Mouse (Mus musculus): ENCODE measurements at regions not wholly inside any gene's neighbourhood (a gene's known extent, or its start where the extent isn't known, plus 50 kb on each side); places are given as distances from the start of the nearest gene placed in this dataset.

DNA sequence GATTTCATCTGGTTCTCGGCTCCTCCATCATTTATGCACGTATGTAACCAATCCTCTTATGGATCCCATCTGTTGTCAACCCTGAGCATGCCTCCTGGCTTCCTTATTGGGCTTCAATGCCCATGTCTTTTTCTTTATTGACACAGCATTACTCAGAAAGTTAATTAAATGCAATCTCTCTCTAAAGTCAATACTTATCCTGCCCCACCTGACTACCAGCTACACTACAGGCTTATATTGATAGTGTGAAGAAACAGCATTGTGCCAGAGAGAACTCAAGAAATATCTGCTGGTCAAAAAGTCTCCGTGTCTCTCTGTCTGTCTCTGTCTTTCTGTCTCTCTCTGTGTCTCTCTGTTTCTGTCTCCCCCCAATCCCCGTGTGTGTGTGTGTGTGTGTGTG is 194.7 kb upstream of the Rfx3 start:
- H3K36me3 ChIP-seq (ENCODE audit: insufficient read depth), result no peaks in the 10 kb centered on the region
- ATAC-seq (no peak), DNase-seq (no peak)
- no peaks in the 10 kb centered on the region for H3K4me1 ChIP-seq (ENCODE audit: insufficient read depth)
- 89% methylated on average over 4 of the region's 4 CpGs for WGBS
- H3K9ac ChIP-seq, result no peak overlapping the region
- no peak overlapping the region for H3K27ac ChIP-seq (ENCODE audit: low read depth, low read length)
- no peaks in the 10 kb centered on the region for H3K9me3 ChIP-seq (ENCODE audit: low read length)
- no peaks in the 10 kb centered on the region for H3K27me3 ChIP-seq (ENCODE audit: insufficient read depth, low read length)
- H3K4me2 ChIP-seq (ENCODE audit: low read depth), result no peak overlapping the region
- no peak overlapping the region for H3K4me3 ChIP-seq (ENCODE audit: low read depth, low read length)
- no peak for TF ChIP-seq CTCF (IDR thresholded peaks at IDR 0.05; ENCODE audit: low read depth)

DNA sequence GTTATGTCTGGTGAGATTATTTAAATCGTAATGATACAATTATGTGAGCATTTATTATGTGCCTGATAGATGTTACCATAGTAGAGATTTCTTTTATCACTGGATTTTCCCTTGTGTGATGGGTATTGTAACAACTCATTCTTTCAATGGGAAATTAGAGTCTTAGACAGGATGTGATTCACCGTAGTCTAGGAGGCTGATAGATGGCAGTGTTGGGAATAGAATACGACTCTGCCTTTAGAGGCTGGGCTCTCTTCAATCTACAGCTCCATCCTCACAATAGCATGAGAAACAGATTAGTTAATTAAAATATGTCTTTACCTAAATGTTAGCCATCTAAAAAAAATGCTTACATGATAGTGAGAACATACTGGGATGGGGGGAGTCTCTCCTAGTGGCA is 192.8 kb upstream of the Rfx3 start:
- DNase-seq, result no peak
- Histone ChIP-seq H3K27ac (ENCODE audit: low read depth, low read length) (no peak overlapping the region), H3K9ac (no peak overlapping the region), H3K4me3 (ENCODE audit: low read depth, low read length) (no peak overlapping the region), H3K36me3 (ENCODE audit: insufficient read depth) (no peaks in the 10 kb centered on the region), H3K27me3 (ENCODE audit: insufficient read depth, low read length) (no peaks in the 10 kb centered on the region), H3K4me1 (ENCODE audit: insufficient read depth) (no peaks in the 10 kb centered on the region), H3K9me3 (ENCODE audit: low read length) (no peaks in the 10 kb centered on the region), H3K4me2 (ENCODE audit: low read depth) (no peak overlapping the region)
- peak; percentile 15; the same call in 1 of the 2 replicates for TF ChIP-seq CTCF (IDR thresholded peaks at IDR 0.05; ENCODE audit: low read depth)
- no peak for ATAC-seq
- WGBS, result 72% methylated on average over 3 of the region's 3 CpGs

DNA sequence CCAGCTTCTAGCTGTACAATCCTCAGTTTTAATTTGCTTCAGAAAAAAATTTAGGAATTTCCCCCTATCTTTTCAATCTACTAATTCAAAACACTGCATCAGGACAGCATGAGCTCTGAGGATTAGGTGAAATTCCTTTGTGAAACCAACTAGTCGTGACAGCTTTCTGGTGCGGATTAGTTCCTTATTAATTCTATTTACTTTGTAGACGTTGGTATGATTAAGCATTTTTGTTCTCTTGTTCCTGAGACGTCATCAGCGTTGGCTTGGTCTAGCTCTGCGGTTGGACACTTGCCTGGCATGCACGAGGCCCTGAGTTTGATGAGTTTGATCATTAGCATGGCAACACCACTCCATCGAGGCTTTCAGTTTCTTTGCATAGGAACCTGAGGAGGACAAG is 188.4 kb upstream of the Rfx3 start:
- no peak for ATAC-seq
- WGBS, result 11% methylated on average over 8 of the region's 8 CpGs
- 0 out of 2 replicates have a peak, but pooled peaks cover 5% of the 10 kb centered on the region for H3K9me3 ChIP-seq (ENCODE audit: low read length)
- no peaks in the 10 kb centered on the region for H3K27me3 ChIP-seq (ENCODE audit: insufficient read depth, low read length)
- no peak overlapping the region for H3K27ac ChIP-seq (ENCODE audit: low read depth, low read length)
- H3K9ac ChIP-seq, result no peak overlapping the region
- H3K4me3 ChIP-seq (ENCODE audit: low read depth, low read length), result no peak overlapping the region
- H3K4me2 ChIP-seq (ENCODE audit: low read depth), result no peak overlapping the region
- no peaks in the 10 kb centered on the region for H3K36me3 ChIP-seq (ENCODE audit: insufficient read depth)
- no peaks in the 10 kb centered on the region for H3K4me1 ChIP-seq (ENCODE audit: insufficient read depth)
- DNase-seq, result no peak
- no peak for TF ChIP-seq CTCF (IDR thresholded peaks at IDR 0.05; ENCODE audit: low read depth)

DNA sequence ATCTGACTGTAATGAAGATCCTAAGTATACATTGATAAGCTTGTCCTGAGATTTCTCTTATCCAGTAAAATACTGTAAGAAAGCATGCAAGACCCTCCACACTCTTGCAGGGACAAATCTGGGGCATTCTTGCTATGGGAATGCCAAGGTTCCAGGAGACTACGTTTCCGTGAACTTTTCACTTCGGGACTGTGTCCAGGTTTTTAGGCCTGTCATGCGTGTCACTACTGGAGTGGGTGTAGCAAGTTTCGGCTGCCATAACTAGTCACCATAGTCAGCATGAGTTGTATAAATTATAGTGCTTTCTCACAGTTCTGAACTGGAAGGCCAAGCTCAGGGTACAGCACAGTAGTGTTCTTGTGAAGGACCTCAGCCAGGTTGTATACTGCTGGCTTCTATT is 185.9 kb upstream of the Rfx3 start:
- H3K9me3 ChIP-seq (ENCODE audit: low read length), result 0 out of 2 replicates have a peak, but pooled peaks cover 5% of the 10 kb centered on the region
- no peak for ATAC-seq
- no peak overlapping the region for H3K27ac ChIP-seq (ENCODE audit: low read depth, low read length)
- no peaks in the 10 kb centered on the region for H3K4me1 ChIP-seq (ENCODE audit: insufficient read depth)
- no peaks in the 10 kb centered on the region for H3K36me3 ChIP-seq (ENCODE audit: insufficient read depth)
- no peak overlapping the region for H3K9ac ChIP-seq
- no peak overlapping the region for H3K4me3 ChIP-seq (ENCODE audit: low read depth, low read length)
- H3K4me2 ChIP-seq (ENCODE audit: low read depth), result no peak overlapping the region
- no peaks in the 10 kb centered on the region for H3K27me3 ChIP-seq (ENCODE audit: insufficient read depth, low read length)
- no peak for DNase-seq
- TF ChIP-seq CTCF (IDR thresholded peaks at IDR 0.05; ENCODE audit: low read depth), result no peak
- WGBS, result 96% methylated on average over 5 of the region's 5 CpGs

DNA sequence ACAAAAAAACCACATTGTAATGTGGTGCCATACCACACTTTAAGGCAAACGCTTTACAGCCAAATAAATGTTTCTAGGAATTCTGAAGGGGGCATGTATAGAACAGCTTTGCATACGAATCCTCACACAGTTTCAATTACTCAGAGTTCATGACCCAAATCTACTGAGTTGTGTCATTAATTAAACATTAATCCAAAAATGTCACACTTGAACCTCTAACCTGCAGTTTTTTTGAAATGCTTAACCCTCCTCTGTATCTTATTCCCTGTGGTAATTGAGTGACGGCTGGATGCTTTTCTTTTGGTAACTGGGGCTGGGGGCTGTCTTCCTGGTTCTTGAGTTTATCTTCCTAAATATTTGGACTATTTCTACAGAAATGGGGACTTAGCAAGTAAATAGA is 181.3 kb upstream of the Rfx3 start:
- TF ChIP-seq CTCF (IDR thresholded peaks at IDR 0.05; ENCODE audit: low read depth), result no peak
- Histone ChIP-seq H3K4me3 (ENCODE audit: low read depth, low read length) (no peak overlapping the region), H3K9ac (no peak overlapping the region), H3K27ac (ENCODE audit: low read depth, low read length) (no peak overlapping the region), H3K4me2 (ENCODE audit: low read depth) (no peak overlapping the region), H3K27me3 (ENCODE audit: insufficient read depth, low read length) (no peaks in the 10 kb centered on the region), H3K9me3 (ENCODE audit: low read length) (0 out of 2 replicates have a peak, but pooled peaks cover 4% of the 10 kb centered on the region), H3K4me1 (ENCODE audit: insufficient read depth) (no peaks in the 10 kb centered on the region), H3K36me3 (ENCODE audit: insufficient read depth) (no peaks in the 10 kb centered on the region)
- no peak for ATAC-seq
- DNase-seq, result no peak
- WGBS, result 47% methylated on average over 3 of the region's 3 CpGs

DNA sequence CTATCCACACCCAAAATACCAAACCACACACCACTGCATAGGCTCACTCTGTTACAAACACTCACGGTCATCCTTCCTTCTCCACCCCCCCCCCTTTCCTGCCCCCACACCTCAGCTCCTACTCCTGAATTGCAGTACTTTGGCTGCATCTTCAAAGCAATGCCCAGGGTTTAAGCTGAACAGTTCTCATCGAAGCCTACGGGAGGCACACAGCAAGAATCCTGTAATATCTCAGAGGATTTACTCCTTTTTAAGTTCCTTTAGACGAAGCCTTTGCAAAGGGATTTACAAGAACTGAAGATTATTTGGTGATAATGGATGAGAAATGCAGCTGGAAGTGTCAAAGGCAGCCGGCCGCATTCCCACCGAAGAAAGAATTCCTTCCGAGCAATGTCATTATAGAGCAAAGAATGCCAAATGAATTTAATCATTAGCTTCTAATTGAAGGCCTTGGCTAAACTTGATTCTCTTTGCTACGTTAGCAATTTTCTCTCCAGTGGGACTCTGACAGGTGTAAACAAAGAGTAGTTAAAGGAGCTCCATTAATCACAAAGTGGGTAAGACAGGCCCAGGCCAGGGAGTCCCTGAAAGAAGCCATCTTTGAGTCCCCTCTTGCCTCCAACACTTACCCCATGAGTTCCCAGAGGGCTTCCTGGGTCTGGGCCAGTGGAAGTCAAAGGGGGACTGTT is 180.6 kb upstream of the Rfx3 start:
- WGBS, result 4% methylated on average over 9 of the region's 9 CpGs
- ATAC-seq, result no peak

DNA sequence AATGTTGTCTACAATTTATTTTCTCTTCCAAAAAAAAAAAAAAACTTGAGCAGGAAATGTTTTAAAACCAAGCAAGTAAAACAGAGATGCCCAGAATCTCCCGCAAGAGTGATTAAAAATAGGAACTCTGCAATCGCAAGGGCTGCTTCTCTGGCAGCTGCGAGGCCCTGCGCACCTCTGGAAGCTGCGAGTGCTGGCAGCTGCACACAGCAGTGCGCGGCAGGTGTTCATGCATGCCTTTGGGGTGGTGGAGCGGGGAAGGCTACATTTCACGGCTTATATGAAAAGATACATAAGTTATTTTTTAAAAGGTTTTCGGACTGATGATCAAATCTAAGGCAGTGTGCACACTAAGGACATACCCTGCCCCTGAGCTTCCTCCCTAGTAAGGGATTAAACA is 179.3 kb upstream of the Rfx3 start:
- no peaks in the 10 kb centered on the region for H3K9me3 ChIP-seq (ENCODE audit: low read length)
- ATAC-seq, result peak; percentile 53; the same call in 1 of the 2 replicates
- H3K36me3 ChIP-seq (ENCODE audit: insufficient read depth), result no peaks in the 10 kb centered on the region
- H3K27ac ChIP-seq (ENCODE audit: low read depth, low read length), result no peak overlapping the region
- no peak for DNase-seq
- H3K4me2 ChIP-seq (ENCODE audit: low read depth), result no peak overlapping the region
- 77% methylated on average over 10 of the region's 10 CpGs for WGBS
- TF ChIP-seq CTCF (IDR thresholded peaks at IDR 0.05; ENCODE audit: low read depth), result no peak
- no peak overlapping the region for H3K9ac ChIP-seq
- no peaks in the 10 kb centered on the region for H3K4me1 ChIP-seq (ENCODE audit: insufficient read depth)
- H3K4me3 ChIP-seq (ENCODE audit: low read depth, low read length), result no peak overlapping the region
- no peaks in the 10 kb centered on the region for H3K27me3 ChIP-seq (ENCODE audit: insufficient read depth, low read length)

More for the DNA sequence above, 180.6 kb upstream of the Rfx3 start:
- Histone ChIP-seq H3K27ac (ENCODE audit: low read depth, low read length) (no peak overlapping the region), H3K4me1 (ENCODE audit: insufficient read depth) (no peaks in the 10 kb centered on the region), H3K4me3 (ENCODE audit: low read depth, low read length) (no peak overlapping the region), H3K4me2 (ENCODE audit: low read depth) (no peak overlapping the region), H3K9me3 (ENCODE audit: low read length) (no peaks in the 10 kb centered on the region), H3K9ac (no peak overlapping the region), H3K36me3 (ENCODE audit: insufficient read depth) (no peaks in the 10 kb centered on the region), H3K27me3 (ENCODE audit: insufficient read depth, low read length) (no peaks in the 10 kb centered on the region)
- DNase-seq, result no peak
- no peak for TF ChIP-seq CTCF (IDR thresholded peaks at IDR 0.05; ENCODE audit: low read depth)

All from forebrain, postnatal 0 days (tissue).